Mouse (Mus musculus): ENCODE results near the gene Haghl. TPM values are rescaled to one million over a fixed set of nuclear protein-coding genes. Genes with fewer than 3 reads are reported as not detected.

Gene Haghl
- polyA plus RNA-seq, 1 experiment from 2014 or later, result 58.7 TPM

DNA sequence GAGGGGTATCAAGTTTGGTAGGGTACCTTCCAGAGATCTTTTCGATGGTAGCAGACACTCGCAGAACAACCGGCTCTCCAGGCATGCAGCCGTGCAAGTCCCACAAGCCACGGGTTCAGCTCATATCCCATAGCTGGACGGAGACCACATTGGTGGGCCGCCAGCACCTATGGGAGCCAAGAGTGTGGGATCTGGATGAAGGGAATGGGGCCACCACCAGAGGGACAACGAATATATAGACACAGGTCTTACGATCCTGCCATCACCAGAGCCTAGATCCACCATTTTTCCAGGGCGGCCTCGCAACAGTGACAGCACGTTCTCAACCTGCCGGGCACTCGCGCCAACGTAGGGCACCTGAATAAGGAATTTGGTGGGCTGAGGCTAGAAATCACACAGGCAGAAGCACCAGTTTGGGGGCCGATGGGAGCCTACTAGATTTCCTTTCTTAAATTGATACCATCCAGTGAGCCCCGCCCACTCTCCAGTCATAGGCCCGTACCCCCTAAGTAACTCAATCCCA lies 5.9 kb upstream of the Haghl start:
- no peaks in the 10 kb centered on the region for H3K9me3 ChIP-seq (replicated peaks; ENCODE audit: control insufficient read depth, low read length)
- peaks cover 7% of the 10 kb centered on the region for H3K4me1 ChIP-seq (ENCODE audit: control insufficient read depth, insufficient read depth, low read length)
- ATAC-seq (replicated peaks; ENCODE audit: insufficient number of reproducible peaks, low FRiP score, low TSS enrichment, low read depth) (0 out of 2 replicates have a peak, but pooled peaks have one; percentile 3), DNase-seq (ENCODE audit: low spot score) (no peak)
- H3K27me3 ChIP-seq (ENCODE audit: control insufficient read depth, insufficient read depth, low read length), result no peaks in the 10 kb centered on the region
- 27% methylated on average over 19 of the region's 19 CpGs for whole genome bisulfite sequencing
- H3K4me3 ChIP-seq (ENCODE audit: low read depth, low read length), result peak overlapping the region; percentile 67
- H3K4me2 ChIP-seq (ENCODE audit: low read depth, low read length), result peak overlapping the region; percentile 87
- H3K36me3 ChIP-seq (replicated peaks; ENCODE audit: control insufficient read depth, insufficient read depth, low read depth, low read length), result no peaks in the 10 kb centered on the region; the same call in 1 of the 2 replicates
- peak overlapping the region; percentile 90 for H3K27ac ChIP-seq (replicated peaks; ENCODE audit: low read depth, low read length)
- peak overlapping the region; percentile 83 for H3K9ac ChIP-seq (replicated peaks; ENCODE audit: low read length)

DNA sequence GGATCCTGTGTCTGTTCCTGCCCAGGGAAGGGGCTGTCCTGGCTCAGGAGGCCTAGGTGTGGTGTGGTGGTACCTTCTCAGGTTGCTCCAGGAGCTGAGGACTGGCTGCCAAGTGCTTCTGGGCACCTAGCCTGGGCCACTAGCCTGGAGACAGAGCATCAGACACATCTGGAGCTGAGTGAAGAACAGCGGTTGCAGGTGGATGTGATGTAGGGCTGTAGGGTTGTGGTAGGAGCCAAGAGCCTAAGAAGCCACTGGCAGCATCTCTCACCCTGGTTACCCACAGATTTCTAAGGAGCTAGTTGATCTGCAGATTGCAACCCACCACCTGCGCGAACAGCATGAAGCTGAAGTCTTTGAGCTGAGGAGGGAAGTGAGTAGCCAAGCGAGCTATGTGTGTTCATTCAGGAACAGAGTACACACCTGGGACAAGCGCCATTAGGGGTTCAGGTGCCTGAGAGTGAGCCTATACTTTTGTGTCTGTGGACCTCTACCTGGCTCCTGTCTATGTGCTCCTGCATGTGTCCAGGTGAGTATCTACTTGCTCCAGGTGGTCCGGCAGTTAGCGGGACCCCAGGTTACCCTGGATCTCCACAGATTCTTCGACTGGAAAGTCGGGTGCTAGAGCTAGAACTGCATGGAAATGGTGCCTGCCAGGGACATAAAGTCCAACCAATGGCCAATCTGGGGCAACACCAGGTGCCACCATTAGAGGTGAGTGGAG lies 1.5 kb upstream of the Haghl start:
- Histone ChIP-seq H3K27me3 (ENCODE audit: control insufficient read depth, insufficient read depth, low read length) (no peaks in the 10 kb centered on the region), H3K4me2 (ENCODE audit: low read depth, low read length) (no peak overlapping the region), H3K36me3 (replicated peaks; ENCODE audit: control insufficient read depth, insufficient read depth, low read depth, low read length) (peaks cover 12% of the 10 kb centered on the region), H3K4me3 (ENCODE audit: low read depth, low read length) (no peak overlapping the region), H3K27ac (replicated peaks; ENCODE audit: low read depth, low read length) (no peak overlapping the region), H3K9me3 (replicated peaks; ENCODE audit: control insufficient read depth, low read length) (no peaks in the 10 kb centered on the region), H3K9ac (replicated peaks; ENCODE audit: low read length) (no peak overlapping the region), H3K4me1 (ENCODE audit: control insufficient read depth, insufficient read depth, low read length) (peaks cover 5% of the 10 kb centered on the region; the same call in 1 of the 2 replicates)
- DNase-seq (ENCODE audit: low spot score), result no peak
- no peak for ATAC-seq (replicated peaks; ENCODE audit: insufficient number of reproducible peaks, low FRiP score, low TSS enrichment, low read depth)
- WGBS, result 89% methylated on average over 9 of the region's 9 CpGs

DNA sequence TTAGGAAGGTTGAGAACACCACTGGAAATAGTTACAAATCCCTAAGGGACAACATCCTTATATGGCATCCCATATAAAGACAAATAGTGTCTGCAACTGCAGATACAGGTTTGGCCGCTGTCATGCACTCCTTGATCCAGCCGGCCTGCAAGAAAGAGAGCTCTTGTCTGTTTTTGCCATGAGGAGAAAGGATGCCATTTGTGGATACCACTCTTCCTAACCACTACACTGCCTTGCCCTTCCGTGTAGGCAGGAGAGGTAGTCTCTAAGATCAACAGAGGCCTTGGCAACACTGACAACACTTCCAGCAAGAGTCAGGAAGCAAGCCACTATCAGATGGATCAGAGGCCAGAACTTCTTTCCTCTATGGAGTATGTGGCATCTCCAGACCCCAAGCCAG lies 807 bp upstream of the Haghl start, which contains the start of gene Ccdc78:
Gene Ccdc78, plus strand, starts transcription at position 301 of the 400 bp plus-strand sequence.
- H3K4me3 ChIP-seq (ENCODE audit: low read depth, low read length), result peak within 1 kb of the TSS; percentile 45
- H3K9me3 ChIP-seq (replicated peaks; ENCODE audit: control insufficient read depth, low read length), result no peaks in the 10 kb centered on the region
- H3K27ac ChIP-seq (replicated peaks; ENCODE audit: low read depth, low read length), result peak within 1 kb of the TSS; percentile 56
- peaks cover 15% of the 10 kb centered on the region for H3K36me3 ChIP-seq (replicated peaks; ENCODE audit: control insufficient read depth, insufficient read depth, low read depth, low read length)
- no peak for ATAC-seq (replicated peaks; ENCODE audit: insufficient number of reproducible peaks, low FRiP score, low TSS enrichment, low read depth)
- peak within 1 kb of the TSS; percentile 4; the same call in 1 of the 2 replicates for H3K4me2 ChIP-seq (ENCODE audit: low read depth, low read length)
- H3K9ac ChIP-seq (replicated peaks; ENCODE audit: low read length), result peak within 1 kb of the TSS; percentile 62
- H3K27me3 ChIP-seq (ENCODE audit: control insufficient read depth, insufficient read depth, low read length), result no peaks in the 10 kb centered on the region
- 81% methylated on average over 3 of the region's 3 CpGs for WGBS
- no peak for DNase-seq (ENCODE audit: low spot score)
- H3K4me1 ChIP-seq (ENCODE audit: control insufficient read depth, insufficient read depth, low read length), result peaks cover 5% of the 10 kb centered on the region; the same call in 1 of the 2 replicates

DNA sequence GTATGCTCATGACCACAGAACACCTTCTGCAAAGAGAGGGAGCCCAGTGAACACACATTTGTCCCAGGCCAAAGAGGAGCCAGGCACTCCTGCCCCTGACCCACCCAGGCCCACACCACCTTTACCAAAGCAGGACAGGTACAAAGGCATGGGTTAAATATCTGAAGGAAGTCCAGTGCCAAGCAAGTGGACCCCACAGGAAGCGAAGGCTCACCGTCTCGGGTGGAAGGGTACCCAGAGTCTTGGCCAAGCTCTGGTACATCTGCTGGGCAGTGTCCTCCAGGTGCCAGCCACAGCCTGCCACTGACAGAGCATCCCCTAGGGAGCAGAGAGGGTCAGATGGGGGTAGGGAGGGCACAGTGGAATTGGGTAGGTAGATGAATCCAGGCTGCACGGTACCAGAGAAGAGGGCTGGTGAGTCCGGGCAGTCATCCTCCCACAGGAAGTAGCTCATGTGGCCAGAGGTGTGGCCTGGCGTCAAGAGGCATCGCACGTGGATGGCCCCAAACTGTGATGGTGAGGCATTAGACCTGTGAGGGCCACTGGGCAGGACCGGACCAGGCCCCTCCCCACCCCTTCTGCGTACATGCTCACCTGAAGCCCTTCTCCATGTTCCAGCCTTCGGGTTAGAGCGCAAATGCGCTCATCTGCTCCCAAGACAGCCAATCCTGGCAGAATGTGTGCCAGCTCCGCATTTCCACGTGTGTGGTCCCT lies 1.5 kb downstream of the Haghl start:
- ATAC-seq (replicated peaks; ENCODE audit: insufficient number of reproducible peaks, low FRiP score, low TSS enrichment, low read depth), result no peak
- H3K4me1 ChIP-seq (ENCODE audit: control insufficient read depth, insufficient read depth, low read length), result peaks cover 5% of the 10 kb centered on the region; the same call in 1 of the 2 replicates
- peaks cover 15% of the 10 kb centered on the region for H3K36me3 ChIP-seq (replicated peaks; ENCODE audit: control insufficient read depth, insufficient read depth, low read depth, low read length)

DNA sequence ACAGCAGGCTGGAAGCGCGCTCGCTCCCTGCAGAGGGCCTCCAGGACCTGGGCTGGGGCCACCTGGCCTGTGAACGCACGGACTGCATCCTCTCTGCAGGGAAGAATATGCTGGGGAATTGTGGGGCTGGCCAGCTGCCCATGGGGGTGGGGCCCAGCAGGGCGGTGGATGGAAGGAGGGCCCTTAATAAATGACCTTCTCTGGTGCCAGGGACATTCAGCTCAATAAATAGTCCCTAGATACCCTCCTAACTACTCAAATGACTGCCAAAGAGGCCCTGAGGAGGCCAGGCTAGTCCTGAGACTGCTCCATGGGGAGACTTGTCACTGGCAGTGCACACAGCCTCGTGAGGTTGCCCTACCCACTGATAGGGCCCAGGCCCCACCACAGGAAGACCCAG lies 2.4 kb downstream of the Haghl start:
- Histone ChIP-seq H3K4me2 (ENCODE audit: low read depth, low read length) (no peak overlapping the region), H3K9me3 (replicated peaks; ENCODE audit: control insufficient read depth, low read length) (no peaks in the 10 kb centered on the region), H3K27me3 (ENCODE audit: control insufficient read depth, insufficient read depth, low read length) (no peaks in the 10 kb centered on the region), H3K36me3 (replicated peaks; ENCODE audit: control insufficient read depth, insufficient read depth, low read depth, low read length) (peaks cover 15% of the 10 kb centered on the region), H3K4me1 (ENCODE audit: control insufficient read depth, insufficient read depth, low read length) (peaks cover 5% of the 10 kb centered on the region; the same call in 1 of the 2 replicates), H3K27ac (replicated peaks; ENCODE audit: low read depth, low read length) (no peak overlapping the region), H3K9ac (replicated peaks; ENCODE audit: low read length) (no peak overlapping the region; the same call in 1 of the 2 replicates), H3K4me3 (ENCODE audit: low read depth, low read length) (no peak overlapping the region)
- ATAC-seq (replicated peaks; ENCODE audit: insufficient number of reproducible peaks, low FRiP score, low TSS enrichment, low read depth) (no peak), DNase-seq (ENCODE audit: low spot score) (no peak)
- 84% methylated on average over 7 of the region's 7 CpGs for WGBS

More for the DNA sequence above, 1.5 kb downstream of the Haghl start:
- no peak overlapping the region for H3K27ac ChIP-seq (replicated peaks; ENCODE audit: low read depth, low read length)
- H3K4me3 ChIP-seq (ENCODE audit: low read depth, low read length), result peak overlapping the region; percentile 45
- H3K27me3 ChIP-seq (ENCODE audit: control insufficient read depth, insufficient read depth, low read length), result no peaks in the 10 kb centered on the region
- peak overlapping the region; percentile 62 for H3K9ac ChIP-seq (replicated peaks; ENCODE audit: low read length)
- H3K9me3 ChIP-seq (replicated peaks; ENCODE audit: control insufficient read depth, low read length), result no peaks in the 10 kb centered on the region
- DNase-seq (ENCODE audit: low spot score), result no peak
- H3K4me2 ChIP-seq (ENCODE audit: low read depth, low read length), result peak overlapping the region; percentile 59
- 74% methylated on average over 15 of the region's 15 CpGs for WGBS

DNA sequence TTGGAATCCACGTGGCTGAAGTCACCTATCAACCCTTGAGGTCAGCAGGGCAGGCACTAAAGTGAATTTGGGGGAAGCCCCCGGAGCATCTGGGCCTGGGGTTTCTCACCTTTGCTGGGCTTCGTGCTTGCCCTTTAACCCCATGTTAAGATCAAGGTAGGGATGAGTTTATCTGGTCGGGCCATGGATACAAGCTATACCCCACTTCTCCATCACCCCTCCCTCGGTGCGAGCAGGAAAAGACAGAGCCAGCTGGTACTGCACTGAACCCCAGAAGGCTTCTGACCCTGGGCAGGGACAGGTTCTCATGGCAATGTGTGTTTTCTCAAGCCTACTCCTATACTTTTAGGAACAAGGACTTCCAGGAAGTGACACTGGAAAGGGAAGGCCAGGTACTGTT lies 4.1 kb downstream of the Haghl start:
- H3K9ac ChIP-seq (replicated peaks; ENCODE audit: low read length), result no peak overlapping the region
- H3K4me1 ChIP-seq (ENCODE audit: control insufficient read depth, insufficient read depth, low read length), result peaks cover 5% of the 10 kb centered on the region; the same call in 1 of the 2 replicates
- no peak overlapping the region for H3K4me2 ChIP-seq (ENCODE audit: low read depth, low read length)
- H3K4me3 ChIP-seq (ENCODE audit: low read depth, low read length), result no peak overlapping the region
- no peaks in the 10 kb centered on the region for H3K9me3 ChIP-seq (replicated peaks; ENCODE audit: control insufficient read depth, low read length)
- WGBS, result 83% methylated on average over 6 of the region's 6 CpGs
- H3K27me3 ChIP-seq (ENCODE audit: control insufficient read depth, insufficient read depth, low read length), result no peaks in the 10 kb centered on the region
- H3K36me3 ChIP-seq (replicated peaks; ENCODE audit: control insufficient read depth, insufficient read depth, low read depth, low read length), result peaks cover 15% of the 10 kb centered on the region
- no peak for DNase-seq (ENCODE audit: low spot score)
- no peak overlapping the region for H3K27ac ChIP-seq (replicated peaks; ENCODE audit: low read depth, low read length)
- no peak for ATAC-seq (replicated peaks; ENCODE audit: insufficient number of reproducible peaks, low FRiP score, low TSS enrichment, low read depth)

DNA sequence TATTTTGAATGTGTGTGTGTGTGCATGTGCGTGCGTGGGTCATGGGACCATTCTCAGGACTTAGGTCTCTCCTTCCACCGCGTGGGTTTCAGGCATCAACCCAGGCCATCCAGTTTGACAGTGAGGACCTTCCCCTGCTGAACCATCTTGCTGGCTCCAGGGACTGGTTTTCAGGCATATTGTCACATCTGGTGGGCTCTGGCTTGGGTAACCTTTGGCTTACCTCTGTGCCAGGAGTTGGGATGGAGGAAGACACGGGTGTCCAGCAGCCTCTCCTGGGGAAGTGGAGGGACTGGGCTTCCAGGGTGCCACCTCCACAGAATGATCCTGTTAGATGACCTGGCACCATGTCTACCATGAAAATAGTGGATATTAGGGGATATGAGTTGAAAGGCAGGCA lies 7.5 kb downstream of the Haghl start:
- no peak for ATAC-seq (replicated peaks; ENCODE audit: insufficient number of reproducible peaks, low FRiP score, low TSS enrichment, low read depth)
- H3K36me3 ChIP-seq (replicated peaks; ENCODE audit: control insufficient read depth, insufficient read depth, low read depth, low read length), result peaks cover 12% of the 10 kb centered on the region

More for the DNA sequence above, 7.5 kb downstream of the Haghl start:
- DNase-seq (ENCODE audit: low spot score), result no peak
- H3K4me2 ChIP-seq (ENCODE audit: low read depth, low read length), result no peak overlapping the region
- no peaks in the 10 kb centered on the region for H3K9me3 ChIP-seq (replicated peaks; ENCODE audit: control insufficient read depth, low read length)
- no peak overlapping the region for H3K27ac ChIP-seq (replicated peaks; ENCODE audit: low read depth, low read length)
- H3K9ac ChIP-seq (replicated peaks; ENCODE audit: low read length), result no peak overlapping the region
- no peak overlapping the region for H3K4me3 ChIP-seq (ENCODE audit: low read depth, low read length)
- H3K27me3 ChIP-seq (ENCODE audit: control insufficient read depth, insufficient read depth, low read length), result no peaks in the 10 kb centered on the region
- peaks cover 3% of the 10 kb centered on the region for H3K4me1 ChIP-seq (ENCODE audit: control insufficient read depth, insufficient read depth, low read length)
- 88% methylated on average over 5 of the region's 5 CpGs for WGBS
